In genomic region chr5:150157682-150158081, GRCm38 (mm10) we compare ENCODE assay signal across 9 mouse cellular contexts. TPM values are rescaled to one million over a fixed set of nuclear protein-coding genes. Genes with fewer than 3 reads are reported as not detected.
DNase-seq lines count a peak whose midpoint lies in the region; ATAC-seq and TF ChIP-seq lines count a peak whose summit lies in the region.
"Had no signal": no experiment of that assay in that cellular context is flagged by ENCODE, and none has a peak within 500 bp of the region (broad histone marks: within the 10 kb centered on the region; RNA-seq: fewer than 3 reads in every experiment).

No protein-coding gene starts in this region.

- no peak for TF ChIP-seq POLR2A in ES-Bruce4 (IDR thresholded peaks at IDR 0.05; ENCODE audit: insufficient read depth, low read length)
- no peak for TF ChIP-seq POLR2A in embryonic fibroblast, embryonic 13.5 days (IDR thresholded peaks at IDR 0.05; ENCODE audit: low read depth, low read length)

- no peak overlapping the region for H3K4me3 ChIP-seq in hindbrain, embryonic 10.5 days
- no peak overlapping the region for H3K4me3 ChIP-seq in hindbrain, embryonic 13.5 days
- no peak overlapping the region for H3K4me3 ChIP-seq in ES-Bruce4 (ENCODE audit: low read depth, low read length)
- H3K4me3 ChIP-seq in embryonic fibroblast, embryonic 13.5 days (ENCODE audit: insufficient read depth, low read length) = no peak overlapping the region
- H3K4me3 ChIP-seq: embryonic facial prominence, embryonic 15.5 days had no signal

- no peaks in the 10 kb centered on the region for H3K9me3 ChIP-seq in hindbrain, embryonic 10.5 days
- H3K9me3 ChIP-seq in hindbrain, embryonic 13.5 days = no peaks in the 10 kb centered on the region
- no peaks in the 10 kb centered on the region for H3K9me3 ChIP-seq in ES-Bruce4 (replicated peaks; ENCODE audit: control insufficient read depth, insufficient read depth, low read length, poor library complexity, severe bottlenecking)
- H3K9me3 ChIP-seq: embryonic facial prominence, embryonic 15.5 days had no signal

- TF ChIP-seq EP300 in ES-Bruce4 (IDR thresholded peaks at IDR 0.05; ENCODE audit: insufficient read depth, low read depth, low read length) = 0 out of 2 replicates have a peak, but pooled peaks have one; percentile 30

- no peaks in the 10 kb centered on the region; the same call in 1 of the 2 replicates for H3K4me1 ChIP-seq in hindbrain, embryonic 10.5 days (replicated peaks)
- H3K4me1 ChIP-seq in hindbrain, embryonic 13.5 days (replicated peaks) = 0 out of 2 replicates have a peak, but pooled peaks cover 7% of the 10 kb centered on the region
- no peaks in the 10 kb centered on the region for H3K4me1 ChIP-seq in ES-Bruce4 (ENCODE audit: control insufficient read depth, insufficient read depth, low read length)
- H3K4me1 ChIP-seq in embryonic fibroblast, embryonic 13.5 days (ENCODE audit: control insufficient read depth, insufficient read depth, low read length) = no peaks in the 10 kb centered on the region

- H3K4me2 ChIP-seq in hindbrain, embryonic 13.5 days = no peak overlapping the region
- H3K4me2 ChIP-seq: embryonic facial prominence, embryonic 15.5 days had no signal

- no peak overlapping the region for H3K27ac ChIP-seq in hindbrain, embryonic 10.5 days
- no peak overlapping the region for H3K27ac ChIP-seq in hindbrain, embryonic 13.5 days
- no peak overlapping the region for H3K27ac ChIP-seq in ES-Bruce4 (ENCODE audit: insufficient read depth, low read length)
- no peak overlapping the region for H3K27ac ChIP-seq in embryonic fibroblast, embryonic 13.5 days (ENCODE audit: insufficient read depth, low read length)
- H3K27ac ChIP-seq: embryonic facial prominence, embryonic 15.5 days had no signal

- DNase-seq in hindbrain, embryonic 10.5 days (ENCODE audit: low spot score) = peak; percentile 44
- peak; percentile 39 for DNase-seq in A20 (ENCODE audit: low read depth, low spot score)
- peak; percentile 70 for DNase-seq in lung, postnatal 14 days
- peak; percentile 68 for DNase-seq in testis, postnatal 10 days (ENCODE audit: low spot score)
- DNase-seq in frontal cortex, postnatal 14 days (ENCODE audit: low spot score in 2 of 2) = no peak

- H3K36me3 ChIP-seq in hindbrain, embryonic 10.5 days = no peaks in the 10 kb centered on the region
- H3K36me3 ChIP-seq in hindbrain, embryonic 13.5 days = no peaks in the 10 kb centered on the region; the same call in 1 of the 2 replicates
- H3K36me3 ChIP-seq in ES-Bruce4 (ENCODE audit: control insufficient read depth, insufficient read depth, low read length, poor library complexity, severe bottlenecking) = no peaks in the 10 kb centered on the region
- H3K36me3 ChIP-seq: embryonic facial prominence, embryonic 15.5 days had no signal

- 43% methylated on average over 6 of the region's 6 CpGs for WGBS in hindbrain, embryonic 10.5 days
- WGBS in hindbrain, embryonic 13.5 days = 45% methylated on average over 6 of the region's 6 CpGs

- no peaks in the 10 kb centered on the region for H3K27me3 ChIP-seq in hindbrain, embryonic 10.5 days (ENCODE audit: insufficient read depth, poor library complexity, severe bottlenecking)
- no peaks in the 10 kb centered on the region for H3K27me3 ChIP-seq in hindbrain, embryonic 13.5 days
- H3K27me3 ChIP-seq in ES-Bruce4 (ENCODE audit: control insufficient read depth, insufficient read depth, low read length, poor library complexity, severe bottlenecking) = no peaks in the 10 kb centered on the region
- H3K27me3 ChIP-seq: embryonic facial prominence, embryonic 15.5 days had no signal

- TF ChIP-seq CTCF in ES-Bruce4 (IDR thresholded peaks at IDR 0.05; ENCODE audit: low read depth, low read length) = peak; percentile 93
- TF ChIP-seq CTCF in embryonic fibroblast, embryonic 13.5 days (IDR thresholded peaks at IDR 0.05; ENCODE audit: borderline replicate concordance, insufficient read depth, low read length) = peak; percentile 56; the same call in 1 of the 2 replicates

- ATAC-seq in hindbrain, embryonic 13.5 days (ENCODE audit: low FRiP score) = no peak

- H3K9ac ChIP-seq in hindbrain, embryonic 13.5 days = no peak overlapping the region
- no peak overlapping the region for H3K9ac ChIP-seq in ES-Bruce4 (ENCODE audit: low read depth, poor library complexity, severe bottlenecking)
- H3K9ac ChIP-seq: embryonic facial prominence, embryonic 15.5 days had no signal

RNA-seq across cellular contexts. Expression of gene Fry, which starts 39.2 kb away (rescaled TPM):
- polyA plus RNA-seq in hindbrain, embryonic 10.5 days (2016; fragmentation: Nextera tagmentation; extraction: Ambion mirVana) = 4.9 and 12.5 TPM in 2 replicates
- polyA plus RNA-seq in hindbrain, embryonic 13.5 days (2015; fragmentation: Nextera tagmentation; extraction: Ambion mirVana) = 40.7 and 40.9 TPM in 2 replicates
- polyA plus RNA-seq in ES-Bruce4 (2011; ENCODE audit: insufficient read depth, insufficient read length, low read depth, missing spikeins) = 28.4 and 35.3 TPM in 2 replicates
- 1.3 and 2.9 TPM in 2 replicates for polyA plus RNA-seq in embryonic fibroblast, embryonic 13.5 days (2011; ENCODE audit: insufficient read length, low read depth, missing spikeins)

Comparison
In these comparisons a context has a peak if more than half of its experiments do, and no peak if none do; other contexts are left out.
1. DNase-seq: peak in hindbrain, embryonic 10.5 days (single experiment), A20 (single experiment), lung, postnatal 14 days (single experiment) and testis, postnatal 10 days (single experiment); none in frontal cortex, postnatal 14 days (0 of 2).